8 mouse cellular contexts compared by ENCODE assay signal in genomic region chr14:44988456-44989016, GRCm38 (mm10). TPM values are rescaled to one million over a fixed set of nuclear protein-coding genes. Genes with fewer than 3 reads are reported as not detected.
DNase-seq lines count a peak whose midpoint lies in the region; ATAC-seq and TF ChIP-seq lines count a peak whose summit lies in the region.

No protein-coding gene starts in this region.

- TF ChIP-seq CTCF in embryonic fibroblast, embryonic 13.5 days (IDR thresholded peaks at IDR 0.05; ENCODE audit: borderline replicate concordance, insufficient read depth, low read length) = no peak

- no peak for TF ChIP-seq POLR2A in embryonic fibroblast, embryonic 13.5 days (IDR thresholded peaks at IDR 0.05; ENCODE audit: low read depth, low read length)

- peak overlapping the region; percentile 69 for H3K4me2 ChIP-seq in hindbrain, embryonic 14.5 days (replicated peaks)
- peak overlapping the region; percentile 82 for H3K4me2 ChIP-seq in lung, embryonic 15.5 days
- H3K4me2 ChIP-seq in neural tube, embryonic 15.5 days = peak overlapping the region; percentile 77

- WGBS in hindbrain, embryonic 14.5 days = 5% methylated on average over 14 of the region's 14 CpGs
- 4% methylated on average over 14 of the region's 14 CpGs for WGBS in lung, embryonic 15.5 days
- WGBS in neural tube, embryonic 15.5 days = 4% methylated on average over 14 of the region's 14 CpGs

- DNase-seq in left cerebral cortex, postnatal 4 days = peak; percentile 5
- DNase-seq in left cerebral cortex, adult 8-10 months (ENCODE audit: low spot score in 2 of 2) = no peak
- DNase-seq in hindbrain, embryonic 14.5 days (ENCODE audit: low spot score) = peak; percentile 25
- DNase-seq in right cerebral cortex, adult 2 months (ENCODE audit: low spot score in 2 of 2) = no peak
- no peak for DNase-seq in layer of hippocampus, adult 18-20 months (ENCODE audit: low spot score in 2 of 2)

- intact Hi-C loops in left cerebral cortex, postnatal 4 days (cut with DNase I) = loop anchor here (5.0 kb wide), 1 partner anchor 144 kb away; no protein-coding TSS in a partner anchor

- H3K9ac ChIP-seq in hindbrain, embryonic 14.5 days = peak overlapping the region; percentile 53
- H3K9ac ChIP-seq in lung, embryonic 15.5 days = peak overlapping the region; percentile 47
- H3K9ac ChIP-seq in neural tube, embryonic 15.5 days (replicated peaks) = peak overlapping the region; percentile 45

- H3K36me3 ChIP-seq in hindbrain, embryonic 14.5 days (replicated peaks; ENCODE audit: control insufficient read depth, insufficient read depth) = no peaks in the 10 kb centered on the region
- no peaks in the 10 kb centered on the region for H3K36me3 ChIP-seq in lung, embryonic 15.5 days
- no peaks in the 10 kb centered on the region for H3K36me3 ChIP-seq in neural tube, embryonic 15.5 days

- no peak overlapping the region for H3K27ac ChIP-seq in embryonic fibroblast, embryonic 13.5 days (ENCODE audit: insufficient read depth, low read length)
- no peak overlapping the region for H3K27ac ChIP-seq in hindbrain, embryonic 14.5 days
- peak overlapping the region; percentile 53; the same call in 1 of the 2 replicates for H3K27ac ChIP-seq in lung, embryonic 15.5 days
- no peak overlapping the region for H3K27ac ChIP-seq in neural tube, embryonic 15.5 days (replicated peaks)

- peaks cover 8% of the 10 kb centered on the region for H3K27me3 ChIP-seq in hindbrain, embryonic 14.5 days (ENCODE audit: control insufficient read depth, insufficient read depth, low read length)
- 0 out of 2 replicates have a peak, but pooled peaks cover 5% of the 10 kb centered on the region for H3K27me3 ChIP-seq in lung, embryonic 15.5 days
- peaks cover 6% of the 10 kb centered on the region; the same call in 1 of the 2 replicates for H3K27me3 ChIP-seq in neural tube, embryonic 15.5 days (replicated peaks)

- no peaks in the 10 kb centered on the region for H3K9me3 ChIP-seq in hindbrain, embryonic 14.5 days (ENCODE audit: control insufficient read depth, low read length)
- no peaks in the 10 kb centered on the region for H3K9me3 ChIP-seq in lung, embryonic 15.5 days
- H3K9me3 ChIP-seq in neural tube, embryonic 15.5 days (replicated peaks) = no peaks in the 10 kb centered on the region

- H3K4me3 ChIP-seq in embryonic fibroblast, embryonic 13.5 days (ENCODE audit: insufficient read depth, low read length) = peak overlapping the region; percentile 37
- peak overlapping the region; percentile 36 for H3K4me3 ChIP-seq in hindbrain, embryonic 14.5 days (replicated peaks; ENCODE audit: low read length)
- peak overlapping the region; percentile 54 for H3K4me3 ChIP-seq in lung, embryonic 15.5 days
- peak overlapping the region; percentile 43 for H3K4me3 ChIP-seq in neural tube, embryonic 15.5 days (replicated peaks)

- H3K4me1 ChIP-seq in embryonic fibroblast, embryonic 13.5 days (ENCODE audit: control insufficient read depth, insufficient read depth, low read length) = no peaks in the 10 kb centered on the region
- H3K4me1 ChIP-seq in hindbrain, embryonic 14.5 days (replicated peaks; ENCODE audit: control insufficient read depth, insufficient read depth, low read length) = no peaks in the 10 kb centered on the region
- H3K4me1 ChIP-seq in lung, embryonic 15.5 days = peaks cover 12% of the 10 kb centered on the region
- H3K4me1 ChIP-seq in neural tube, embryonic 15.5 days = peaks cover 21% of the 10 kb centered on the region

- peak; percentile 61 for ATAC-seq in hindbrain, embryonic 14.5 days (ENCODE audit: low FRiP score)
- ATAC-seq in lung, embryonic 15.5 days (ENCODE audit: borderline replicate concordance, extremely low read depth, low FRiP score, low TSS enrichment) = peak; percentile 60; the same call in 1 of the 2 replicates
- peak; percentile 67 for ATAC-seq in neural tube, embryonic 15.5 days (ENCODE audit: low FRiP score)

RNA-seq across cellular contexts. Expression of gene Ptger2, which starts 0.5 kb away (rescaled TPM):
- 1 to 10 TPM in 1 of 2 experiments, under 1 TPM in 1; 0.60 to 1.0 TPM for total RNA-seq in left cerebral cortex, postnatal 4 days (2021)
- under 1 TPM; 0.14 to 0.61 (median 0.41) TPM for total RNA-seq in left cerebral cortex, adult 8-10 months (2022)
- polyA plus RNA-seq in embryonic fibroblast, embryonic 13.5 days (2011; ENCODE audit: insufficient read length, low read depth, missing spikeins) = 0.23 TPM in 1 of 2 replicates, not detected in the other
- 1.3 and 1.6 TPM in 2 replicates for polyA plus RNA-seq in hindbrain, embryonic 14.5 days (2014; fragmentation: Nextera tagmentation; extraction: Ambion mirVana)
- polyA plus RNA-seq in lung, embryonic 15.5 days (2015; fragmentation: Nextera tagmentation; extraction: Ambion mirVana) = 4.1 and 4.5 TPM in 2 replicates
- 1.7 and 2.1 TPM in 2 replicates for polyA plus RNA-seq in neural tube, embryonic 15.5 days (2015; fragmentation: Nextera tagmentation; extraction: Ambion mirVana)
- total RNA-seq in layer of hippocampus, adult 18-20 months (2021) = under 1 TPM in 1 of 2 experiments, not detected in 1; 0.20 TPM

Comparison
In these comparisons a context has a peak if more than half of its experiments do, and no peak if none do; other contexts are left out.
1. DNase-seq: peak in left cerebral cortex, postnatal 4 days (single experiment) and hindbrain, embryonic 14.5 days (single experiment); none in left cerebral cortex, adult 8-10 months (0 of 2), right cerebral cortex, adult 2 months (0 of 2) and layer of hippocampus, adult 18-20 months (0 of 2).
2. Peak in every context shown above with its lines, with median percentiles within 50 percentile points of each other: H3K4me3 ChIP-seq, ATAC-seq, H3K4me2 ChIP-seq and H3K9ac ChIP-seq.